ENCODE assay signal across 7 mouse cellular contexts in genomic region chr4:40472700-40473530, GRCm38 (mm10). TPM values are rescaled to one million over a fixed set of nuclear protein-coding genes. Genes with fewer than 3 reads are reported as not detected.
A peak's percentile ranks its signal among the peaks of the same experiment; 100 is the strongest.
DNase-seq lines count a peak whose midpoint lies in the region; ATAC-seq and TF ChIP-seq lines count a peak whose summit lies in the region.

No protein-coding gene starts in this region.

- H3K4me1 ChIP-seq in spleen, adult 2 months (ENCODE audit: control insufficient read depth, insufficient read depth, insufficient read length): no peaks in the 10 kb centered on the region
- H3K4me1 ChIP-seq in embryonic facial prominence, embryonic 15.5 days: peaks cover 14% of the 10 kb centered on the region
- peaks cover 6% of the 10 kb centered on the region for H3K4me1 ChIP-seq in hindbrain, embryonic 13.5 days (replicated peaks)
- H3K4me1 ChIP-seq in liver, postnatal 0 days (ENCODE audit: insufficient read depth): no peaks in the 10 kb centered on the region

- no peak overlapping the region for H3K9ac ChIP-seq in embryonic facial prominence, embryonic 15.5 days
- H3K9ac ChIP-seq in hindbrain, embryonic 13.5 days: peak overlapping the region; percentile 73
- H3K9ac ChIP-seq in liver, postnatal 0 days (replicated peaks): no peak overlapping the region

- TF ChIP-seq CTCF in spleen, adult 2 months (IDR thresholded peaks at IDR 0.05; ENCODE audit: extremely low read depth, insufficient read depth, insufficient read length, insufficient replicate concordance): no peak
- TF ChIP-seq CTCF in liver, postnatal 0 days (IDR thresholded peaks at IDR 0.05; ENCODE audit: low read depth): 0 out of 2 replicates have a peak, but pooled peaks have one; percentile 9

- H3K4me3 ChIP-seq in spleen, adult 2 months (ENCODE audit: extremely low read depth, insufficient read depth, insufficient read length): peak overlapping the region; percentile 19; the same call in 1 of the 2 replicates
- peak overlapping the region; percentile 42 for H3K4me3 ChIP-seq in embryonic facial prominence, embryonic 15.5 days (replicated peaks)
- peak overlapping the region; percentile 57 for H3K4me3 ChIP-seq in hindbrain, embryonic 13.5 days
- H3K4me3 ChIP-seq in liver, postnatal 0 days (ENCODE audit: low read depth, low read length): peak overlapping the region; percentile 4; the same call in 1 of the 2 replicates

- peak; percentile 75 for ATAC-seq in embryonic facial prominence, embryonic 15.5 days (ENCODE audit: insufficient number of reproducible peaks, low FRiP score, low TSS enrichment, low read depth)
- peak; percentile 93 for ATAC-seq in hindbrain, embryonic 13.5 days (ENCODE audit: low FRiP score)
- ATAC-seq in liver, postnatal 0 days: no peak

- peak overlapping the region; percentile 62 for H3K4me2 ChIP-seq in embryonic facial prominence, embryonic 15.5 days (replicated peaks)
- H3K4me2 ChIP-seq in hindbrain, embryonic 13.5 days: peak overlapping the region; percentile 93
- peak overlapping the region; percentile 41 for H3K4me2 ChIP-seq in liver, postnatal 0 days (ENCODE audit: low read depth, low read length)

- no peak for TF ChIP-seq EP300 in liver, postnatal 0 days (IDR thresholded peaks at IDR 0.05; ENCODE audit: low read depth)

- H3K36me3 ChIP-seq in spleen, adult 2 months (ENCODE audit: control insufficient read depth, insufficient read depth, low read length): no peaks in the 10 kb centered on the region
- H3K36me3 ChIP-seq in embryonic facial prominence, embryonic 15.5 days: no peaks in the 10 kb centered on the region
- no peaks in the 10 kb centered on the region for H3K36me3 ChIP-seq in hindbrain, embryonic 13.5 days
- H3K36me3 ChIP-seq in liver, postnatal 0 days (replicated peaks; ENCODE audit: insufficient read depth, low read length): no peaks in the 10 kb centered on the region

- no peak for DNase-seq in spleen, adult 2 months (ENCODE audit: low read depth in 1 of 2, low spot score in 2 of 2)
- no peak for DNase-seq in spleen, adult 12 weeks (ENCODE audit: low spot score)
- DNase-seq in liver, postnatal 0 days: peak; percentile 20
- peak; percentile 12 for DNase-seq in ovary, postnatal 10 days (ENCODE audit: low spot score)
- DNase-seq in MN1 (ENCODE audit: low spot score): no peak

- no peaks in the 10 kb centered on the region for H3K9me3 ChIP-seq in embryonic facial prominence, embryonic 15.5 days (replicated peaks)
- no peaks in the 10 kb centered on the region for H3K9me3 ChIP-seq in hindbrain, embryonic 13.5 days
- H3K9me3 ChIP-seq in liver, postnatal 0 days (ENCODE audit: low read length): no peaks in the 10 kb centered on the region

- WGBS in spleen, adult 2 months: 9% methylated on average over 51 of the region's 55 CpGs
- 2% methylated on average over 54 of the region's 55 CpGs for WGBS in embryonic facial prominence, embryonic 15.5 days
- 3% methylated on average over 54 of the region's 55 CpGs for WGBS in hindbrain, embryonic 13.5 days
- 6% methylated on average over 52 of the region's 55 CpGs for WGBS in liver, postnatal 0 days (ENCODE audit: insufficient replicate concordance)

- H3K27me3 ChIP-seq in spleen, adult 2 months (ENCODE audit: control insufficient read depth, insufficient read depth, low read length): no peaks in the 10 kb centered on the region
- peaks cover 32% of the 10 kb centered on the region for H3K27me3 ChIP-seq in embryonic facial prominence, embryonic 15.5 days
- peaks cover 32% of the 10 kb centered on the region for H3K27me3 ChIP-seq in hindbrain, embryonic 13.5 days
- peaks cover 25% of the 10 kb centered on the region for H3K27me3 ChIP-seq in liver, postnatal 0 days (ENCODE audit: insufficient read depth, low read length)

- no peak for TF ChIP-seq POLR2A in spleen, adult 2 months (IDR thresholded peaks at IDR 0.05; ENCODE audit: low read depth, low read length)

- peak overlapping the region; percentile 39 for H3K27ac ChIP-seq in spleen, adult 2 months (ENCODE audit: insufficient read depth, low read length)
- no peak overlapping the region for H3K27ac ChIP-seq in embryonic facial prominence, embryonic 15.5 days (replicated peaks)
- no peak overlapping the region for H3K27ac ChIP-seq in hindbrain, embryonic 13.5 days
- H3K27ac ChIP-seq in liver, postnatal 0 days (ENCODE audit: low read depth): no peak overlapping the region

RNA-seq across cellular contexts. Expression of gene Tmem215, which starts 0.9 kb away (rescaled TPM):
- polyA plus RNA-seq in spleen, adult 2 months (2012; rRNA removed): 3.5 and 4.0 TPM in 2 replicates
- polyA plus RNA-seq in embryonic facial prominence, embryonic 15.5 days (2015; fragmentation: Nextera tagmentation; extraction: Ambion mirVana): 0.83 and 1.2 TPM in 2 replicates
- 0.13 and 0.27 TPM in 2 replicates for polyA plus RNA-seq in hindbrain, embryonic 13.5 days (2015; fragmentation: Nextera tagmentation; extraction: Ambion mirVana)
- 0.07 TPM in 2 replicates for polyA plus RNA-seq in liver, postnatal 0 days (2015; fragmentation: Nextera tagmentation; extraction: Ambion mirVana)

Comparison
In these comparisons a context has a peak if more than half of its experiments do, and no peak if none do; other contexts are left out.
1. DNase-seq: peak in liver, postnatal 0 days (single experiment) and ovary, postnatal 10 days (single experiment); none in spleen, adult 2 months (0 of 2), spleen, adult 12 weeks (single experiment) and MN1 (single experiment).
2. H3K4me3 ChIP-seq: peak in every context shown above with its lines; median percentile 57 in hindbrain, embryonic 13.5 days; 42 in embryonic facial prominence, embryonic 15.5 days; 19 in spleen, adult 2 months; 4 in liver, postnatal 0 days.
3. H3K4me2 ChIP-seq: peak in every context shown above with its lines; median percentile 93 in hindbrain, embryonic 13.5 days; 62 in embryonic facial prominence, embryonic 15.5 days; 41 in liver, postnatal 0 days.